Mouse (Mus musculus) lung, embryonic 14.5 days (tissue): ENCODE results near the gene Clec4a2. TPM values are rescaled to one million over a fixed set of nuclear protein-coding genes. Genes with fewer than 3 reads are reported as not detected.
"Not testable (repeated sequence)": the region's sequence is repeated elsewhere in the genome, so short reads cannot be mapped to it uniquely, and the experiment has no call there.

Source experiments
- ATAC-seq: fragments of 200-750 bp; cut with Nextera tagmentation; 2 replicates; pipeline ENCODE4 v1.8.0; 2017; ENCODE audit warnings: mild to moderate bottlenecking, moderate TSS enrichment, moderate library complexity; ENCODE audit not compliant: insufficient read depth
- DNase-seq: peaks from one replicate; pipeline ENCODE4 v3.0.0-alpha.2; 2015
- H3K27ac ChIP-seq: fragments of 300-500 bp; sonication (generic); 2 replicates; pipeline ENCODE4 v1.5.1; 2014; ENCODE audit warnings: low read depth, mild to moderate bottlenecking, moderate library complexity
- H3K27me3 ChIP-seq: fragments of 300-500 bp; sonication (generic); 2 replicates; pipeline ENCODE4 v1.6.1; 2014; ENCODE audit warnings: low read length, control low read depth; ENCODE audit not compliant: insufficient read depth
- H3K36me3 ChIP-seq: fragments of 300-500 bp; sonication (generic); 2 replicates; pipeline ENCODE4 v1.6.1; 2014; ENCODE audit warnings: control low read depth; ENCODE audit not compliant: insufficient read depth
- H3K4me1 ChIP-seq: fragments of 300-500 bp; sonication (generic); 2 replicates; pipeline ENCODE4 v1.6.1; 2014; ENCODE audit warnings: antibody characterized with exemption, control low read depth; ENCODE audit not compliant: insufficient read depth
- H3K4me2 ChIP-seq: fragments of 300-500 bp; sonication (generic); 2 replicates; pipeline ENCODE4 v1.6.1; 2014; ENCODE audit warnings: mild to moderate bottlenecking
- H3K4me3 ChIP-seq: fragments of 300-500 bp; sonication (generic); 2 replicates; pipeline ENCODE4 v1.5.1; 2014; ENCODE audit warnings: low read depth, low read length
- H3K9ac ChIP-seq: fragments of 300-500 bp; sonication (generic); 2 replicates; pipeline ENCODE4 v1.6.1; 2014
- H3K9me3 ChIP-seq: fragments of 300-500 bp; sonication (generic); 2 replicates; pipeline ENCODE4 v1.6.1; 2016; ENCODE audit warnings: low read depth, low read length, control low read depth
- CTCF ChIP-seq: IDR thresholded peaks from 2 replicates; pipeline ENCODE4 v1.5.1; 2016; ENCODE audit warnings: antibody characterized with exemption, low read depth
- WGBS: fragments of 180-500 bp; shearing (Covaris S2); extraction: QIAGEN DNeasy Blood & Tissue Kit; methylation state at CpG from one replicate; pipeline ENCODE4 v1.1.7; 2014; 5-methylcytosine and 5-hydroxymethylcytosine counted together
- polyA plus RNA-seq: library from polyadenylated mRNA; unstranded; fragments of >200 nt; fragmentation: Nextera tagmentation; extraction: Ambion mirVana; gene quantifications from 2 replicates; pipeline ENCODE4 v1.2.1, GENCODE M21; 2014

Gene Clec4a2
- polyA plus RNA-seq, 1 experiment from 2014 or later, result 3.1 TPM

- no peak for TF ChIP-seq CTCF
- Histone ChIP-seq H3K9ac (no peak within 1 kb of the TSS), H3K27me3 (no peaks in the 10 kb centered on the region), H3K4me2 (no peak within 1 kb of the TSS), H3K36me3 (no peaks in the 10 kb centered on the region), H3K4me3 (no peak within 1 kb of the TSS), H3K4me1 (no peaks in the 10 kb centered on the region), H3K9me3 (no peaks in the 10 kb centered on the region), H3K27ac (no peak within 1 kb of the TSS)
- DNase-seq (no peak), ATAC-seq (no peak)
- 80% methylated on average over 4 of the region's 4 CpGs for WGBS
These were observed 66.4 kb downstream of the Clec4a2 start, which contains the start of gene Clec4b2 for GRCm38 (mm10) chr6:123172593-123172992. Gene Clec4b2, plus strand, starts transcription at chr6:123172893.

- no peak overlapping the region for H3K9ac ChIP-seq
- WGBS, result 83% methylated on average over 1 of the region's 1 CpGs
- no peaks in the 10 kb centered on the region for H3K4me1 ChIP-seq
- H3K9me3 ChIP-seq, result no peaks in the 10 kb centered on the region
- no peak overlapping the region for H3K4me2 ChIP-seq
- H3K27ac ChIP-seq, result no peak overlapping the region
- ATAC-seq (no peak), DNase-seq (no peak)
- H3K27me3 ChIP-seq, result no peaks in the 10 kb centered on the region
- TF ChIP-seq CTCF, result no peak
- H3K36me3 ChIP-seq, result no peaks in the 10 kb centered on the region
- no peak overlapping the region for H3K4me3 ChIP-seq
These were observed 69.3 kb downstream of the Clec4a2 start for GRCm38 (mm10) chr6:123175549-123175948.

- H3K4me1 ChIP-seq, ATAC-seq, H3K27me3 ChIP-seq, H3K27ac ChIP-seq, H3K9me3 ChIP-seq, H3K9ac ChIP-seq, H3K4me3 ChIP-seq, DNase-seq, H3K36me3 ChIP-seq, H3K4me2 ChIP-seq: not testable (repeated sequence)
- 65% methylated on average over 2 of the region's 2 CpGs for WGBS
These were observed 78.6 kb downstream of the Clec4a2 start for GRCm38 (mm10) chr6:123184862-123185261.

Other genes starting within 250 kb of the Clec4a2 start
- gene Necap1, start 232.0 kb upstream of the Clec4a2 start, polyA plus RNA-seq, result 46.1 and 50.9 TPM in 2 replicates
- 3.1 TPM in 2 replicates for gene Clec4a1, start 184.6 kb upstream of the Clec4a2 start, polyA plus RNA-seq
- 2.3 and 3.4 TPM in 2 replicates for gene Clec4a3, start 153.9 kb upstream of the Clec4a2 start, polyA plus RNA-seq
- not detected in 2 replicates for gene Clec4a4, start 116.1 kb upstream of the Clec4a2 start, polyA plus RNA-seq
- not detected in 2 replicates for gene Clec4b1, start 56.5 kb upstream of the Clec4a2 start, polyA plus RNA-seq
- not detected in 2 replicates for gene Clec4b2, start 66.5 kb downstream of the Clec4a2 start, polyA plus RNA-seq
- 2.7 and 2.9 TPM in 2 replicates for gene Clec4n, start 123.4 kb downstream of the Clec4a2 start, polyA plus RNA-seq
- gene Clec4d, start 155.7 kb downstream of the Clec4a2 start, polyA plus RNA-seq, result 0.21 TPM in 1 of 2 replicates, not detected in the other
- gene Clec4e, start 183.4 kb downstream of the Clec4a2 start, polyA plus RNA-seq, result not detected in 2 replicates
- gene Vmn2r19, start 201.9 kb downstream of the Clec4a2 start, polyA plus RNA-seq, result not detected in 2 replicates